Mouse (Mus musculus): ENCODE measurements around the gene Sh3bp1.

Sh3bp1 gene

DNA sequence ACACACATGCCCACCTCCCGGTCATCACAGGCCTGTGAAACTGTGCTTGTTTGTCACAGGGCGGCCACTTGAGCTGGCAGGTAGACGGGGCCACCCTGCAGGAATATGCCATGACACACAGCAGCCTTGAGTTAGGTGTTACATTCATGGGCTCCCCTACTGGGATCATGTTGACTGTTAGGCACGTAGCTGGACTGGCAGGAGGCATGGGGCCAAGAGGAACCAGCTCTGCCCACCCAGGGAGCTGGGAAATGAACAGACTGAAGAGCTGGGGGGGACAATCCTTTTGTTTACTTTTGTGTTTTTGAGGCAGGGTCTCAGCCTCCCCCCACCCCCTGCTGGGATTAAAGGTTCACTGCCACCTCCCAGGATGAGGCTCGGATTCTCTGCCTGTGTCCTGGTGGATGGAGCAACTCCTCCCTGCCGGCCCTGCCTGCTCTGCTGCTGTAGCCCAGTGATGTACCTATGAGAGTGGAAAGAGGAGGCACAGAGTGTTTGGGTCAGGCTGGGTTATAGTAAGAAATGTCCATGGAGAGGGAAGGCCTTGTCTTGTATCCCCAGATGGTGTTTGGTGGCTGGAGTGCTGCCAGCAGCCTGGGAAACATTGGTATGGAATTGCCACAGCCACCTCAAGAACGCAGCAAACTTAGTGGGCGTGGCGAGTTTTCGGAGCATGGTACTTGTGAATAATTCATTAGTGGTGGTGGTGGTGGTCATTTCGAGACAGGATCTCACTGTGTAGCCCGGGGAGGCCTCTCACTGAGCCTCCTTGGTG is 16.7 kb downstream of the Sh3bp1 start:
- peak; percentile 40 to 56 for DNase-seq

DNA sequence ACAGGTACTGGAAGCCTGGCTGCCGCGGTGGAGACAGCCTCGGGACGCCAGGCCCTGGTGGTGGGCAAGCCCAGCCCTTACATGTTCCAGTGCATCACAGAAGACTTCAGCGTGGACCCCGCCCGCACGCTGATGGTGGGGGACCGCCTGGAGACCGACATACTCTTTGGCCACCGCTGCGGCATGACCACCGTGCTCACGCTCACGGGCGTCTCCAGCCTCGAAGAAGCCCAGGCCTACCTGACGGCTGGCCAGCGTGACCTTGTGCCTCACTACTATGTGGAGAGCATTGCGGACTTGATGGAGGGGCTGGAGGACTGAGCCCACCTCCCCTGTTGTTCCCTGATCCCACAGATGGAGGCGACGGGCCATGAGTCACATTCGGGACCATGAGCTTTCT is 18.6 kb downstream of the Sh3bp1 start:
- peak; percentile 27 to 30 for DNase-seq

- no peak for DNase-seq
Measured at GRCm38 (mm10) chr15:78919914-78920313, 20.3 kb downstream of the Sh3bp1 start.

GRCm38 (mm10) chr15:78922700-78923099 is 23.1 kb downstream of the Sh3bp1 start:
- no peak for DNase-seq

- DNase-seq: no peak
Measured at GRCm38 (mm10) chr15:78923585-78923984, 24.0 kb downstream of the Sh3bp1 start.

DNA sequence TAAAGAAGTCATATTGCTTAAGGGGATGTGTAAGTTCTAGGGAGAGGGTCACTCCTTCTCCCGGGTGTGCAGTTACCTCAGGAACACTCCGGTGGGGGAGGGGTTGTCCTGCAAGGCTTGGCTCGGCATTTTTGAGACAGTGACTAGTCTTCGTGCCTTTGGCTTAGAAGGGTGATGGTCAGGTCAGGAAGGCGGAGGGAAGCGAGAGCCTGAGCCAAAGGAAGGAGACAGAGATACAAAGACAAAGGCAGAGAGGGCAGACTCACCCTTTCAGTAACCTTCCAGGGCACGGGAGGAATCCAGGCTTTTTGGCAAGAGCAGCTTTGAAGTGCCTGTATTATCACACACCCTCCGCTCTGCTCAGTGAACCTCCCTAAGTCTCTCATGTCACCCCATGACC is 25.6 kb downstream of the Sh3bp1 start:
- DNase-seq: peak; percentile 37 to 48

DNA sequence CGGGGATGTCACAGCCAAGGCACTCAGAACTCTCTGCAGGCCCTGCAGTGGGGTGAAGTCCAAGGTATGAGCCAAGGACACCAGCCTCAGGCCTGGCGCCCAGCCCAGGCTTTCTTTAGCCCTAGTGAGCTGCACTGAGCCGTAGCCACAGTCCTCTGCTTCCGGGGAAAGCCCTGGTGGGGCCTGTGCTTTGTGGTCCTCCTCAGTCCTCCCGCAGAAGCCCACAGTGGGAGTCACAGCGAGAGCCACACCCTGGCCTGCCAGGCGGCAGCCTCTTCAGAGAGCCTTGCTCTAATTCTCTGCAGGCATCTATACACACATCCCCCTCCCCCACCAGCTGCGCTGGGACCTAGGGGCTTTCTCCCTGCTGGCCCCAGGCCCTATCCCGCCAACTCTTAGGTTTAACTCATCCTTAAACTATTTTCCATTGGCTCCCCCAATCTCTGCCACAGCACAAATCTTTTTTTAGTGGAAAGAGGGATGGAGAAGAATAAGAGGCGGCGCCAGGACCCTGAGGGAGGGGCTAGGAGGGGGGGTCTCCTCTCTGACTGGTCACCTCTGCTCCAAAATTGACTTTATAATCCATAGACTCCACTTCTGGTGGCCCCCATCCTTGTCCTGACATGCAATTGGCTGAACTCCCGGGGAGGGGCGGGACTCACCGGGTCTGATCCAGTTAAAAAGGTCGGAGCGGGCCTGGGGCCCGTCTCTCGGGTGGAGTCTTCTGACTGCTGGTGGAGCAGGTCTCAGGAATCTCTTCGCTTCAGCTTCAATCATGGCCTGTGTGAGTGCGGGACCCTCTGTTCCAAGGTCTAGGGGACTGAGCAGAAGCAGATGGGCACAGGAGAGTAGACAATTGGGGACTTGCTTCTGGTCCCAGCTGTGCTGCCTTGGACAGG is 26.7 kb downstream of the Sh3bp1 start, which contains the start of gene Lgals1:
Gene Lgals1, plus strand, starts transcription at position 705 of the 899 bp plus-strand sequence.
- peak; percentile 91 to 95 for DNase-seq

DNA sequence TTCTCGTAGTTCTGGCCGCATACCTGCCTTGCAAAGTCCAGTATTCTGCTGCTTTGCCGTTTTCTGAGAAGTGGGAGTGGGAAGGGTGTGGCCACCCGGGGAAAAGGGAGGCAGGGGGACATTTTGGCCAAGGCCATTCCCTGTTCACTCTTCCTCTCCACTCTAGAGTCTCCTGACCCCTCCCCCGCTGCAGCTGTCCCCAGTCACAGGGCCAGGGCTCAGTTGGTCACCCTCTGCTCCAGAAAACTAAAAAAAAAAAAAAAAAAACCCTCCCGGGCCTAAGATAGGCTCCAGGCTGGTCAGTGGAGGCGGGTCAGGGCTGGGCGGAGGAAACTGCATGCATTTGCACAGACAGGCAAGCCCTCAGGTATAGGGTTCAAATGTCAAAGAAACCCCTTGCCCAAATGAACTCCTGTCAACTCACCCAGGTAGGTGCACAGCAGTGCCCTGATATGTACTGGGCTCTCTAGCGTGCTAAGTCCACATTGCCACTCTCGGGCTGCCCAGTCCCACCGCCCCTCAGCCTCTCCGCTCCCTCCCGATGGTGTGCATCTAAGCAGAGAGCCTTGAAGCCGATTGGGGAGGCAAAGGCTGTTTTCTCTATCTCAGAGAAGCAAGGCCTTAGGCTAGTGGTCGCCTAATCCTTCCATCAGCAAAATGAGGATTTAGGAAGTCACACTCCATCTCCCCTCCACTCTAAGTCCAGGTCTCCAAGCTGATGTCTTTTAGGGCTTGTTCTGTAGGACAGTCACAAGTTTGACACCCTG is 27.6 kb downstream of the Sh3bp1 start:
- peak; percentile 57 to 71 for DNase-seq

DNA sequence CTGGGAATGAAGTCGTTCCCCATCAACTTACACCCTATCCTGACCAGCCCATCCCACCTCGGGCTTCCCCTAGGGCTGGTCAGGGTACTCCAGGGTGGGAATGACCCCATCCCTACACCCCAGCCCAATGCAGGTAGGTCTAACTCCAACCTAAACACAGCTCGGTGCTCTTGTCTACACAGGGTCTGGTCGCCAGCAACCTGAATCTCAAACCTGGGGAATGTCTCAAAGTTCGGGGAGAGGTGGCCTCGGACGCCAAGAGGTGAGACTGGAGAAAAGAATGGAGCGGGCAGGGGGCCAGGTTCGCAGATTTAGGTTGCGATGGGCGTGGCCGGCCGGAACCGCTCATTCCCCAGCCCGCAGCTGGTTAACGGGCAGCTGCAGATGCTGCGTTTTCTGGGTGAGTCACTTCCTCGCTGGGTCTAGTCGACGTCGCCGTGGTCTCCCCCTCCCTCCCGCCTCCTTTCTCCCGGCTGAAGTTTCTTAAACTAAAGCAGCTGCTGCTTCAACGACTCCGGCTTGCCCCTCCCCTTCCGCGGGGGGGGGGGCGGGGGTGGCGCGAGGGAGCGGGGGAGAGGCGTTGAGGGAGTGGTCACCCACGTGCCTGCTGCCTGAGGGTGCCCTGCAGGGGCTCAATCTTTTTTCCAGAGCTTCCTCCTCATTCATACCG is 28.4 kb downstream of the Sh3bp1 start:
- peak; percentile 84 to 91 for DNase-seq

DNA sequence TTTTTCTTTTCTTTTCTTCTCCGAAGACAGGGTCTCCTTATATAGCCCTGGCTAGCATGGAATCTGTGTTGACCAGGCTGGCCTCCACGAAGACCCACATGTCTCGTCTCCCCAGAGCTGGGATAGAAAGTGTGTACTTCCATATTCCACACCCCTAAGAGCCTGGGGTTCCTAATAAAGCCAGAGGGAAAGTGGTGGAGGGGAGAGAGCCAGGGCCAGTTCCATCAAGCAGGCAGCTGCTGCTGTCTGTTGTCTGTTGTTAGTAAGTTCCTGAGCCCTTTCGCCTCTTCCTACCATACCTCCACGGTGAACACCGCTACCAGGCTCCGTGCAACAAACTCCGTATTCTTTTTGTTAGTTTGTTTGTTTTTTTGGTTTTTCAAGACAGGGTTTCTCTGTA is 29.0 kb downstream of the Sh3bp1 start:
- DNase-seq: no peak

DNA sequence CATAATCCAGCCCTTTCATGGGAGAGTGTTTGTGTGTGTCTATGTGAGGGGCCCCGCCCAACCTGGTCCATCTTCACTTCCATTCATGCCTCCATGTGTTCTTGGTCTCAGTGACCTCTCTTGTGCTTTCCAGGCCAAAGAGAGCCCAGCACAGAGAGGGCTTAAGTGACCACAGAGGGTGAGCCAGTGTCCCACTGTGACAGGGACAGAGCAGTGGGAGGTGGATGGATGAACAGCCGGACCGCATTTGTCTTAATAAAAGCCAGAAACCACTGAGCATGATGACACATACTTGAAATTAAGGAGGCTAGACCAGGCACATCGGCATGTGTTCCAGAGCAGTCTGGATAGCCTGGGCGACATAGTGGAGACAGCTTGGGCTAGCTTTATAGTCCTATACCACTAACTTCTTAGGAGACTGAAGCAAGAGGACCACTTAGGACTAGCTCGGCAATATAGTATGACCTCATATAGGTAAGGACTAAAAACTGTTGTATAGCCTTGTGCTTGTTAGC is 30.7 kb downstream of the Sh3bp1 start:
- no peak for DNase-seq

DNA sequence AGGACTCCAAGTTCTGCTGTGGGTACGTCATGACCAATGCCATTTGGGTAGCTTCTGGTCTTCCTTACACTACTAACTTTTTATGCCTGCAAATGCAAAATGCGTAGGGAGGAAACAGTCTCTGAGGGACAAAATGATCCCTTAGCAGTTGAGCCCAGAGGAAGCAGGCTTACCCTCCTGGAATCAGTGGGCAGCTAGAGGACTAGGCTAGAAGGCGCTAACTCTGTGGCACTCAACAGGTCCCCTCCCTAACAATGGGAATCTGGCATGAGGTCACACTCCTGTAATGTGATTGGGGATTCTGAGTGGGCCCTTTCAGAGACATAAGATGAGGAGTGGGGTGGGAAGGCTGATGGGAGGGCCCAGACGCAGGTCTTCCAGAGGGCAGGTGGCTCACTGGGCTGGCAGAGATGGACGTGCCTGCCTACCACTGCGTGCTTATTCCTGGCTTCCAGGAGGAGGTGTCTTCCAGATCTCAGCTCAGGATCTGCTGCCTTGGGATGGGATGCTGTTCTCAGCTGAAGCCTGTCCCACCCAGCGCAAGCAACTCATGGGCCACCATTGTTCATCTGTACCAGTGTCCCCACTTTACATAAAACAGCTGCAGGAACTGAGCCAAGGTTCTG is 31.3 kb downstream of the Sh3bp1 start:
- no peak for DNase-seq

GRCm38 (mm10) chr15:78931577-78931976 is 32.0 kb downstream of the Sh3bp1 start:
- peak; percentile 62 to 74 for DNase-seq

GRCm38 (mm10) chr15:78934784-78935320 is 35.3 kb downstream of the Sh3bp1 start, which contains the start of gene Nol12:
TSS of gene Nol12 (plus strand) at chr15:78934933.
- peak; percentile 83 to 89 for DNase-seq

DNA sequence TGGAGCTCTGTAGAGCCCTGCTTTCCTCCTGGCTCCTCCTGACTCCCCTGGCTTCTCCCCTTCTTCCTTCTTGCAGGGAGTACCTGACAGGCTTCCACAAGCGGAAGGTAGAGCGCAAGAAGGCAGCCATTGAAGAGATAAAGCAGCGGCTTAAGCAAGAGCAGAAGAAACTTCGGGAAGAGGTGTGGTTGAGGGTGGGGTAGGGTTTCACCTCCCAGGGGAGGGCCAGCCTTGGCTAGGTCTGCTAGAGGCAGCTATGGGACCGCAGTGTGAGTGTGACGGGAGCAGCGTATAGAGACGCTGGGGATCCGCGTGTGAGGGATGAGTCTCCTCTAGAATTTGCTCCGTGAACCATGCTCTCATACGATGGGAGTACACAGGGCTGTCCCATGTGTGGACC is 36.8 kb downstream of the Sh3bp1 start:
- DNase-seq: no peak

- no peak for DNase-seq
Measured at GRCm38 (mm10) chr15:78937311-78937710, 37.7 kb downstream of the Sh3bp1 start.

- no peak for DNase-seq
Measured at GRCm38 (mm10) chr15:78937963-78938362, 38.4 kb downstream of the Sh3bp1 start.

GRCm38 (mm10) chr15:78940325-78940724 is 40.8 kb downstream of the Sh3bp1 start:
- no peak for DNase-seq

DNA sequence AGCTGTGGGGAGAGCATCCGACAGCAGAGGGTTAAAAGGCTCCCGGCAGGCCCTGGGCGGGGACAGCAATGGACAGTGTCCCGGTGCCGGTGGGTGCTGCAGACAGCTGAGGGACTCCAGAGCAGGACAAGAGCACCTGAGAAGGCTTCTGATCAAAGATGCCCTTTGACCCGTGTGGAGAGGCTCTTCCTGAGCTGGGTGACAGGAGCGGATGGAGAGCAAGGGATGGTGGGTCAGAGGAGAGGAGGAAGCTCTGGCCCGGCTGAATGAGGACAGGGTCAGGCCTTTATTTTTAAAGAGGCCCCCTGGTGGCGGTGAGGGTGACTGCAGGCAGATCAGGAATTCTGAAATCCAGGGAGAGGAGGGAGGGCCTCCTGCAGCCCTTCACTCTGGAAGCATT is 43.1 kb downstream of the Sh3bp1 start:
- peak; percentile 88 to 91 for DNase-seq

GRCm38 (mm10) chr15:78946232-78946631 is 46.7 kb downstream of the Sh3bp1 start:
- no peak for DNase-seq

DNA sequence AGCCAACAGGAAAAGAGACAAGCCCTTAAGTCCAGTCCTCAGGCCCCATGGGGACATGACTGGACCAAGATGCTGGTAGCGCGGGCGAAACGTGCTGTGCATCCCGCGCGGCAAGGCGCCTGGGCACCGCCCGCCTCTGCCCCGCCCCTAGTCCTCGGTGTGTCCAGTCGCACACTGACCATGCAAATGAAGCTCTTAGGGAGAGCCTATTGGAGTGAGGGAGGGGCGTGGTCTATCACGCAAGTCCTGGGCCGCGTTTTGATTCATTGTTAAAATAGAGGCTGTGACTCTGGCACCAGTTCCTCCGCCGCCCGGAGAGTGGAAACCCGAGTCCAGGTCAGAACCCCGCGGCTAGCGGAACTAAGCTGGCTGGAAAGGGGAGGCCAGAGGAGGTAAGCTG is 48.1 kb downstream of the Sh3bp1 start, which contains the start of gene Triobp:
Gene Triobp, plus strand, starts transcription at position 68 of the 400 bp plus-strand sequence.
- peak; percentile 88 to 94 for DNase-seq
